Mouse (Mus musculus): ENCODE results near the gene Zbtb45. TPM values are rescaled to one million over a fixed set of nuclear protein-coding genes. Genes with fewer than 3 reads are reported as not detected.

Zbtb45 gene
- polyA plus RNA-seq, 1 experiment from 2014 or later, result 29.8 TPM

DNA sequence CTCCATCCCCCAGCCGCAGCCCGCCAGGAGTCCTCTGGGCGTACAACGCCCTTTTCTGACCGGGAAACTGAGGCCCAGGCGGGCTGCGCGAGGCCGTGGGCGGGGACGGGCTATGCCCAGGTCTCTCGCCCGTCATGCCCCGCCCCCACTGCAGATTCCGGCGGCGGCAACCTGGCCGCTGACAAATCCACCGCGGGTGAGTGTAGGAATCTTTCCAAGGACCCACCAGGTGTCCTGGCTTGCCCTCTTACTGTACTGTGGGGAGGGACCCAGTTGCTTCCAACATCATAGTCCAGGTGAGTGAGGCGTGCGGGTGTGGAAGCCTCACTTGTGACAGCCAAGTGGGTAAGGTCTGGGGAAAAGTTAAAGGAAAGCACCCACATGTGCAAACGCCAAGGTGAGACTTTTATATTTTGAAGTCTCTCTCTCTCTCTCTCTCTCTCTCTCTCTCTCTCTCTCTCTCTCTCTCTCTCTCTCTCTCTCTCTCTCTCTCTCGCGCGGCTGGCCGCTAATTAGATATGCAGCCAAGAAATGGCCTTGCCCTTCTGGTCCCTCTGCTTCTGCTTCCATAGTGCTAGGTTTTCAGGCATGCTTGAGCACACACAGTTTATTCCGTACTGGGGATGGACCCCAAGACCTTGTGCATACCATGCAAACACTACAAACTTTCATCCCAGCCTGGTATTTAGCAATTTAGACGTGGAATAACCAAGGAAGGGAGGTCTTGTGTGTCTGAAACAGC is 43.6 kb downstream of the Zbtb45 start:
- Histone ChIP-seq H3K27ac (ENCODE audit: low read depth) (peak overlapping the region; percentile 92), H3K9me3 (ENCODE audit: low read depth, low read length) (no peaks in the 10 kb centered on the region), H3K27me3 (ENCODE audit: insufficient read depth, low read length) (no peaks in the 10 kb centered on the region), H3K9ac (peak overlapping the region; percentile 92), H3K36me3 (ENCODE audit: insufficient read depth) (peaks cover 29% of the 10 kb centered on the region), H3K4me3 (ENCODE audit: low read depth, low read length) (peak overlapping the region; percentile 90), H3K4me2 (peak overlapping the region; percentile 77), H3K4me1 (ENCODE audit: insufficient read depth) (peaks cover 8% of the 10 kb centered on the region)
- DNase-seq, result peak; percentile 70
- peak; percentile 62 for ATAC-seq (ENCODE audit: insufficient read depth)
- no peak for TF ChIP-seq CTCF (IDR thresholded peaks at IDR 0.05; ENCODE audit: low read depth)
- under 1% methylated on average over 29 of the region's 29 CpGs for WGBS

DNA sequence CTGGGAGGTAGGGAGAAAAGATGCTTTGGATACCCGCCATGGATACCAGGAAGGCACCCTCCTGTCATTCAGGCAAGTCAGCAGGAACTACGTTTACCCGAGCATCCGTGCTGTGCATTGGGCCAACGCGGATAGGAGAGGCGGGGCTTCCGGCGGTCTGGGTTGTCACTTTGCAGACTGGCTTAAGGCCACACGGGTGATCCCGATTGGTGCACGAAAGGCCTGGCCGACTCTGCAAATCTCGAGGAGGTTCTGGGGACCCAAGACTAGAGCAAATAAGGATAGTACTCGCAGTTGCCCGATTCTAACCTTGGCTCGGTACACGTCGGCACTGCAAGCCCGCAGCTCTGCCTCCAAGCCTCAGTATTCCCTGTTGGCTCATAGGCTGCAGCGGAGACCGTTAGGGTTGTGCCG is 44.1 kb downstream of the Zbtb45 start, which contains the start of gene Zfp324:
Gene Zfp324, plus strand, starts transcription at position 161 of the 414 bp plus-strand sequence.
- H3K9ac ChIP-seq, result peak within 1 kb of the TSS; percentile 92
- TF ChIP-seq CTCF (IDR thresholded peaks at IDR 0.05; ENCODE audit: low read depth), result no peak
- H3K27me3 ChIP-seq (ENCODE audit: insufficient read depth, low read length), result no peaks in the 10 kb centered on the region
- WGBS, result 0% methylated on average over 23 of the region's 23 CpGs
- peaks cover 8% of the 10 kb centered on the region for H3K4me1 ChIP-seq (ENCODE audit: insufficient read depth)
- no peaks in the 10 kb centered on the region for H3K9me3 ChIP-seq (ENCODE audit: low read depth, low read length)
- peak within 1 kb of the TSS; percentile 92 for H3K27ac ChIP-seq (ENCODE audit: low read depth)
- peaks cover 23% of the 10 kb centered on the region for H3K36me3 ChIP-seq (ENCODE audit: insufficient read depth)
- peak within 1 kb of the TSS; percentile 77 for H3K4me2 ChIP-seq
- ATAC-seq (ENCODE audit: insufficient read depth) (peak; percentile 91), DNase-seq (peak; percentile 94)
- peak within 1 kb of the TSS; percentile 90 for H3K4me3 ChIP-seq (ENCODE audit: low read depth, low read length)

DNA sequence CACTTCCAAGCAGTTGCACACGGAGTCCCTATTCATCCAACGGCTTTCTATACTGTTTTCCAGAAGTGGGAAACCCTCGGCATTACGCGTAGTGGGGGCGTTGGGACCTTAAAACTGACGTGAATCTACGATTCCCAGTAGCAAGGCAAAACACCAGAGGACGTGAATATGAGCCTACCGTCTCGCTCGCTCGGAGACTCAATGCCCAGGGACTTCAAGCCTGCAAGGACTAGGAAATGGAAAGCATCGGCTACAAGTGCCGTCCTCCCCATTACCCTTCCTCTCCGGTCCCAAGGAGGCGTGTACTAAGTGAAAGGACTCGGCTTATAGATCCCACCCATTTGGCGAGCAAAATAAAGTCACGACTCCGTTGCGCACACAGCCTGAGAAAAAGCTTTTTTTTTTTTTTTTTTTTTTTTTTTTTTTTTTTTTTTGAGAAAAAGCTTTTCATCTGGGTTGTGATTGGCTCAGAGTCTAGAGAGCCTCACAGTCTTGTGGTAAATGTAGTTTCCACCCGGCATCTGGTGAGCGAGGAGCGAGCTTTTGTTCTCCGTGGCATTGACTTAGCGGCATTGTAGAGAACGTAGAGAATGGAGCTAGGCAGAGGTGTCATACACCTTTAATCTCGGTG is 48.2 kb downstream of the Zbtb45 start:
- no peaks in the 10 kb centered on the region for H3K27me3 ChIP-seq (ENCODE audit: insufficient read depth, low read length)
- TF ChIP-seq CTCF (IDR thresholded peaks at IDR 0.05; ENCODE audit: low read depth), result no peak
- H3K9me3 ChIP-seq (ENCODE audit: low read depth, low read length), result no peaks in the 10 kb centered on the region
- H3K36me3 ChIP-seq (ENCODE audit: insufficient read depth), result no peaks in the 10 kb centered on the region
- peak overlapping the region; percentile 43 for H3K4me3 ChIP-seq (ENCODE audit: low read depth, low read length)
- DNase-seq (peak; percentile 87), ATAC-seq (ENCODE audit: insufficient read depth) (peak; percentile 67)
- peak overlapping the region; percentile 71 for H3K9ac ChIP-seq
- peaks cover 3% of the 10 kb centered on the region; the same call in 1 of the 2 replicates for H3K4me1 ChIP-seq (ENCODE audit: insufficient read depth)
- peak overlapping the region; percentile 68 for H3K4me2 ChIP-seq
- WGBS, result 3% methylated on average over 29 of the region's 29 CpGs
- peak overlapping the region; percentile 88 for H3K27ac ChIP-seq (ENCODE audit: low read depth)

DNA sequence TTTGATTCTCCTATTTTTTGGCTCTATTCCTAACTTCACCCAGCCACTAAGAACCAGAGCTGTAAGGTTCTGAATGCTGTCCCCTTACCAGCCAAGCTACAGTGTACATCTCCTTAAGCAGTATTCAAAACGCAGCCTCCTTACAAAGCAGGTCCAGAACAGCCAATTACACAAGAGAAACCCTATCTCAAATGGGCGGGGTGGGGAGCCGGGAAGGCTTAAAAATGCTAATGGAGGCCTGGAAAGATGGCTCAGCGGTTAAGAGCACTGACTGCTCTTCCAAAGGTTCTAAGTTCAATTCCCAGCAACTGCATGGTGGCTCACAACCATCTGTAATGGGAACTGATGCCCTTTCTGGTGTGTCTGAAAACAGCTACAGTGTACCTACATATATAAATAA is 50.1 kb downstream of the Zbtb45 start:
- WGBS, result 29% methylated on average over 4 of the region's 4 CpGs
- H3K4me1 ChIP-seq (ENCODE audit: insufficient read depth), result no peaks in the 10 kb centered on the region
- no peaks in the 10 kb centered on the region for H3K27me3 ChIP-seq (ENCODE audit: insufficient read depth, low read length)
- no peak overlapping the region for H3K4me3 ChIP-seq (ENCODE audit: low read depth, low read length)
- H3K9me3 ChIP-seq (ENCODE audit: low read depth, low read length), result no peaks in the 10 kb centered on the region
- no peak for DNase-seq
- no peak overlapping the region for H3K4me2 ChIP-seq
- no peak for TF ChIP-seq CTCF (IDR thresholded peaks at IDR 0.05; ENCODE audit: low read depth)
- ATAC-seq (ENCODE audit: insufficient read depth), result no peak
- H3K36me3 ChIP-seq (ENCODE audit: insufficient read depth), result no peaks in the 10 kb centered on the region
- H3K9ac ChIP-seq, result no peak overlapping the region
- no peak overlapping the region for H3K27ac ChIP-seq (ENCODE audit: low read depth)

DNA sequence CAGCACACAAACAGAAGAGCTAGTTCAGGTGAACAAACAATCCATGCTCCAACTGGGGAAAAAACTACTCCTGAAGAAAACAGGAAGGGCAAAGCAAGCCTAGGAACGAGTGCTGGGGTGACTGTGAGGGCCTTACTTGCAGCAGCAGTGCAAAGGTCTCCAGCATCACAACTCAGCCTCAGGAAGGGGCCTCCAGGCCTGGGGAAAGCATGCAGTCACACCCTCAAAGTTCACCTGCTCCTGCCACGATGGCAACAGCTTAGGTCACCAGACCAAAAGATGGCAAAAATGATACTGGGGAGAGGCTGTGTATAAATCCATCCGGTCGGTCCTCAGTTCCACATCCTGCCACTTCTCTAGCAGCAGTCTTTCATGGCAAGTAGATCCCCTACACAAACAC is 50.9 kb downstream of the Zbtb45 start:
- H3K36me3 ChIP-seq (ENCODE audit: insufficient read depth), result no peaks in the 10 kb centered on the region
- no peak overlapping the region for H3K4me3 ChIP-seq (ENCODE audit: low read depth, low read length)
- DNase-seq (no peak), ATAC-seq (ENCODE audit: insufficient read depth) (no peak)
- H3K9me3 ChIP-seq (ENCODE audit: low read depth, low read length), result no peaks in the 10 kb centered on the region
- H3K27me3 ChIP-seq (ENCODE audit: insufficient read depth, low read length), result no peaks in the 10 kb centered on the region
- no peak overlapping the region for H3K27ac ChIP-seq (ENCODE audit: low read depth)
- H3K4me2 ChIP-seq, result no peak overlapping the region
- no peak for TF ChIP-seq CTCF (IDR thresholded peaks at IDR 0.05; ENCODE audit: low read depth)
- no peaks in the 10 kb centered on the region for H3K4me1 ChIP-seq (ENCODE audit: insufficient read depth)
- WGBS, result 71% methylated on average over 4 of the region's 4 CpGs
- H3K9ac ChIP-seq, result no peak overlapping the region

DNA sequence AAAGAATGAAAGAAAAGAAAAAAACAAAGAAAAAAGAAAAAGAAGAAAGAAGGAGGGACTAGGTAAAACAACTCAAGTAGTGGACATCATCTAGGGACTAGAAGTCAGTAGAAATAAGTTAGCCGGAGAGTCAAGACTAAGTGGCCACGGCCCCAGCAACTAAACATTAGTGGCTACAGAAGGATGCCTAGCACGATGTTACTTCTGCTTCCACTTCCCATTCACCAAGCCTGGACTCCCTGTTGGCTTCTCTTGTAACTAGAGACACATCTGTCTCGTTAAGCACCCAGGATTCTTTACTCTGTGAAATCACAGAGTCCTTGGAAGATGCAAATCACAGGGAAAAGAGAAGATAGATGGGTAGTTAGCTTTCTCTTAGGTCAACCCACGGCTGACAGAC is 52.3 kb downstream of the Zbtb45 start:
- TF ChIP-seq CTCF (IDR thresholded peaks at IDR 0.05; ENCODE audit: low read depth), result no peak
- no peaks in the 10 kb centered on the region for H3K9me3 ChIP-seq (ENCODE audit: low read depth, low read length)
- no peaks in the 10 kb centered on the region for H3K4me1 ChIP-seq (ENCODE audit: insufficient read depth)
- no peak overlapping the region for H3K4me3 ChIP-seq (ENCODE audit: low read depth, low read length)
- no peak for ATAC-seq (ENCODE audit: insufficient read depth)
- WGBS, result 73% methylated on average over 5 of the region's 5 CpGs
- H3K4me2 ChIP-seq, result no peak overlapping the region
- H3K9ac ChIP-seq, result no peak overlapping the region
- H3K27me3 ChIP-seq (ENCODE audit: insufficient read depth, low read length), result no peaks in the 10 kb centered on the region
- H3K36me3 ChIP-seq (ENCODE audit: insufficient read depth), result no peaks in the 10 kb centered on the region
- no peak overlapping the region for H3K27ac ChIP-seq (ENCODE audit: low read depth)
- DNase-seq, result no peak

DNA sequence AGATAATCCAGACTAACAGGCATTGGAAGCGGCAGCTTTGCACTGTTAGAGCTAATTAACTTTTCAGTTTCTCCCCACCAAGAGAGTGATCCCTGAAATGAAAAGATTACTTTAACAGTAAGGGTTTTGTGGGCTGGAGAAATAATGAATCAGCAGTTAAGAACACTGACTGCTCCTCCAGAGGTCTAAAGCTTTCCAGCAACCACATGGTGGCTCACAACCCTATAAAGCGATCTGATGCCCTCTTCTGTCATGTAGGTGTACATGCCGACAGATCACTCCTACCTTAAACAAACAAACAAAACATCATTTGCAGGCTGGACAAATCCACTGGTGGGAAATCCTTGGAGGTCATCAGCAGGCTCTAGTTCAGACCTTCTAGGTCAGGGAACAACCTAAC is 54.9 kb downstream of the Zbtb45 start:
- Histone ChIP-seq H3K4me1 (ENCODE audit: insufficient read depth) (peaks cover 3% of the 10 kb centered on the region; the same call in 1 of the 2 replicates), H3K4me2 (no peak overlapping the region), H3K9me3 (ENCODE audit: low read depth, low read length) (no peaks in the 10 kb centered on the region), H3K9ac (no peak overlapping the region), H3K4me3 (ENCODE audit: low read depth, low read length) (no peak overlapping the region), H3K27ac (ENCODE audit: low read depth) (no peak overlapping the region), H3K27me3 (ENCODE audit: insufficient read depth, low read length) (no peaks in the 10 kb centered on the region), H3K36me3 (ENCODE audit: insufficient read depth) (no peaks in the 10 kb centered on the region)
- ATAC-seq (ENCODE audit: insufficient read depth) (no peak), DNase-seq (peak; percentile 9)
- no peak for TF ChIP-seq CTCF (IDR thresholded peaks at IDR 0.05; ENCODE audit: low read depth)
- 52% methylated on average over 3 of the region's 3 CpGs for WGBS

Other genes starting within 250 kb of the Zbtb45 start
- gene Zscan18, start 206.4 kb downstream of the Zbtb45 start, polyA plus RNA-seq (2014; fragmentation: Nextera tagmentation; extraction: Ambion mirVana), result 6.9 and 7.6 TPM in 2 replicates
- 14.6 and 16.3 TPM in 2 replicates for gene Zfp329, start 191.2 kb downstream of the Zbtb45 start, polyA plus RNA-seq (2014; fragmentation: Nextera tagmentation; extraction: Ambion mirVana)
- gene Zfp110, start 175.3 kb downstream of the Zbtb45 start, polyA plus RNA-seq (2014; fragmentation: Nextera tagmentation; extraction: Ambion mirVana), result 41.2 and 41.5 TPM in 2 replicates
- gene Zfp128, start 128.9 kb downstream of the Zbtb45 start, polyA plus RNA-seq (2014; fragmentation: Nextera tagmentation; extraction: Ambion mirVana), result 4.3 and 4.7 TPM in 2 replicates
- gene Zscan22, start 112.2 kb downstream of the Zbtb45 start, polyA plus RNA-seq (2014; fragmentation: Nextera tagmentation; extraction: Ambion mirVana), result 22.2 and 23.4 TPM in 2 replicates
- 1,356 and 1,409 TPM in 2 replicates for gene Rps5, start 87.7 kb downstream of the Zbtb45 start, polyA plus RNA-seq (2014; fragmentation: Nextera tagmentation; extraction: Ambion mirVana)
- 0.73 and 0.97 TPM in 2 replicates for gene Rnf225, start 82.6 kb downstream of the Zbtb45 start, polyA plus RNA-seq (2014; fragmentation: Nextera tagmentation; extraction: Ambion mirVana)
- 9.6 and 11.1 TPM in 2 replicates for gene Zfp324, start 44.2 kb downstream of the Zbtb45 start, polyA plus RNA-seq (2014; fragmentation: Nextera tagmentation; extraction: Ambion mirVana)
- 8.1 TPM in 2 replicates for gene Zfp446, start 32.2 kb downstream of the Zbtb45 start, polyA plus RNA-seq (2014; fragmentation: Nextera tagmentation; extraction: Ambion mirVana)
- gene Slc27a5, start 11.8 kb downstream of the Zbtb45 start, polyA plus RNA-seq (2014; fragmentation: Nextera tagmentation; extraction: Ambion mirVana), result not detected in 2 replicates
- 458 and 511 TPM in 2 replicates for gene Trim28, start 10.9 kb downstream of the Zbtb45 start, polyA plus RNA-seq (2014; fragmentation: Nextera tagmentation; extraction: Ambion mirVana)
- 123 and 128 TPM in 2 replicates for gene Chmp2a, start 24.8 kb upstream of the Zbtb45 start, polyA plus RNA-seq (2014; fragmentation: Nextera tagmentation; extraction: Ambion mirVana)
- gene Ube2m, start 28.2 kb upstream of the Zbtb45 start, polyA plus RNA-seq (2014; fragmentation: Nextera tagmentation; extraction: Ambion mirVana), result 150 and 168 TPM in 2 replicates
- 2.3 and 3.3 TPM in 2 replicates for gene Mzf1, start 44.7 kb upstream of the Zbtb45 start, polyA plus RNA-seq (2014; fragmentation: Nextera tagmentation; extraction: Ambion mirVana)
- gene Vmn1r85, start 85.1 kb upstream of the Zbtb45 start, polyA plus RNA-seq (2014; fragmentation: Nextera tagmentation; extraction: Ambion mirVana), result not detected in 2 replicates
- not detected in 2 replicates for gene Vmn1r86, start 109.9 kb upstream of the Zbtb45 start, polyA plus RNA-seq (2014; fragmentation: Nextera tagmentation; extraction: Ambion mirVana)
- not detected in 2 replicates for gene Vmn1r87, start 130.1 kb upstream of the Zbtb45 start, polyA plus RNA-seq (2014; fragmentation: Nextera tagmentation; extraction: Ambion mirVana)
- not detected in 2 replicates for gene Vmn1r88, start 149.5 kb upstream of the Zbtb45 start, polyA plus RNA-seq (2014; fragmentation: Nextera tagmentation; extraction: Ambion mirVana)
- not detected in 2 replicates for gene Vmn1r89, start 203.0 kb upstream of the Zbtb45 start, polyA plus RNA-seq (2014; fragmentation: Nextera tagmentation; extraction: Ambion mirVana)